Mouse (Mus musculus) ES-Bruce4 (cell line): ENCODE data around the gene Sarm1. TPM values are rescaled to one million over a fixed set of nuclear protein-coding genes. Genes with fewer than 3 reads are reported as not detected.
A peak's percentile ranks its signal among the peaks of the same experiment; 100 is the strongest.

Experiments used
- H3K27ac ChIP-seq: 2 replicates; pipeline ENCODE4 v1.5.1; 2012; ENCODE audit warnings: low read length, inconsistent platforms; ENCODE audit not compliant: insufficient read depth
- H3K27me3 ChIP-seq: 2 replicates; pipeline ENCODE4 v1.6.1; 2012; ENCODE audit warnings: mild to moderate bottlenecking, low read length, inconsistent platforms; ENCODE audit not compliant: control insufficient read depth, poor library complexity, insufficient read depth, severe bottlenecking
- H3K36me3 ChIP-seq: 2 replicates; pipeline ENCODE4 v1.6.1; 2012; ENCODE audit warnings: inconsistent platforms, mild to moderate bottlenecking, low read length, moderate library complexity; ENCODE audit not compliant: control insufficient read depth, poor library complexity, insufficient read depth, severe bottlenecking
- H3K4me1 ChIP-seq: one replicate; pipeline ENCODE4 v1.8.1; 2011; ENCODE audit warnings: low read length; ENCODE audit not compliant: control insufficient read depth, insufficient read depth
- H3K4me3 ChIP-seq: 2 replicates; pipeline ENCODE4 v1.5.1; 2011; ENCODE audit warnings: low read depth, mild to moderate bottlenecking, low read length
- H3K9ac ChIP-seq: 2 replicates; pipeline ENCODE4 v1.6.1; 2012; ENCODE audit warnings: low read depth, mild to moderate bottlenecking, inconsistent platforms; ENCODE audit not compliant: poor library complexity, severe bottlenecking
- H3K9me3 ChIP-seq: replicated peaks from 2 replicates; pipeline ENCODE4 v1.6.1; 2012; ENCODE audit warnings: mild to moderate bottlenecking, low read length, inconsistent platforms; ENCODE audit not compliant: control insufficient read depth, poor library complexity, insufficient read depth, severe bottlenecking
- CTCF ChIP-seq: IDR thresholded peaks from one replicate; pipeline ENCODE4 v1.8.1; 2011; ENCODE audit warnings: low read depth, low read length
- EP300 ChIP-seq: IDR thresholded peaks from 2 replicates; pipeline ENCODE4 v1.6.1; 2011; ENCODE audit warnings: low read depth, low read length; ENCODE audit not compliant: insufficient read depth
- POLR2A ChIP-seq: IDR thresholded peaks from one replicate; pipeline ENCODE4 v1.8.1; 2011; ENCODE audit warnings: low read length; ENCODE audit not compliant: insufficient read depth
- polyA plus RNA-seq: library from polyadenylated mRNA; stranded (reverse); fragments of >200 nt; gene quantifications from 2 replicates; pipeline ENCODE4 v1.2.4, GENCODE M21; 2011; ENCODE audit warnings: low read depth; ENCODE audit not compliant: missing spikeins, insufficient read depth, insufficient read length

The Sarm1 gene
- polyA plus RNA-seq, 1 experiment = 2.0 TPM

GRCm38 (mm10) chr11:78467932-78468331 lies 29.6 kb downstream of the Sarm1 start:
- no peak overlapping the region for H3K4me3 ChIP-seq
- H3K9me3 ChIP-seq = no peaks in the 10 kb centered on the region
- no peak overlapping the region for H3K27ac ChIP-seq
- TF ChIP-seq EP300 = no peak
- TF ChIP-seq POLR2A = no peak
- no peak for TF ChIP-seq CTCF
- H3K4me1 ChIP-seq = no peaks in the 10 kb centered on the region
- no peaks in the 10 kb centered on the region for H3K36me3 ChIP-seq
- no peaks in the 10 kb centered on the region for H3K27me3 ChIP-seq
- H3K9ac ChIP-seq = no peak overlapping the region

- Histone ChIP-seq H3K27me3 (no peaks in the 10 kb centered on the region), H3K4me3 (no peak overlapping the region), H3K36me3 (no peaks in the 10 kb centered on the region), H3K4me1 (no peaks in the 10 kb centered on the region), H3K27ac (no peak overlapping the region), H3K9ac (no peak overlapping the region), H3K9me3 (no peaks in the 10 kb centered on the region)
- no peak for TF ChIP-seq CTCF
- no peak for TF ChIP-seq POLR2A
- no peak for TF ChIP-seq EP300
Observed at GRCm38 (mm10) chr11:78467515-78467914, 30.0 kb downstream of the Sarm1 start.

- Histone ChIP-seq H3K27ac (no peak overlapping the region), H3K9me3 (no peaks in the 10 kb centered on the region), H3K4me1 (no peaks in the 10 kb centered on the region), H3K9ac (peak overlapping the region; percentile 81), H3K27me3 (no peaks in the 10 kb centered on the region), H3K4me3 (peak overlapping the region; percentile 86), H3K36me3 (no peaks in the 10 kb centered on the region)
- no peak for TF ChIP-seq CTCF
Observed at GRCm38 (mm10) chr11:78466242-78466912, 31.2 kb downstream of the Sarm1 start.

GRCm38 (mm10) chr11:78465568-78466180 lies 31.9 kb downstream of the Sarm1 start, which contains the start of gene Slc46a1:
Slc46a1 (plus strand) TSS chr11:78465697.
- no peak for TF ChIP-seq EP300
- TF ChIP-seq POLR2A = no peak
- TF ChIP-seq CTCF = no peak
- H3K36me3 ChIP-seq = no peaks in the 10 kb centered on the region
- peak within 1 kb of the TSS; percentile 86 for H3K4me3 ChIP-seq
- peak within 1 kb of the TSS; percentile 81 for H3K9ac ChIP-seq
- no peaks in the 10 kb centered on the region for H3K9me3 ChIP-seq
- no peaks in the 10 kb centered on the region for H3K27me3 ChIP-seq
- no peaks in the 10 kb centered on the region for H3K4me1 ChIP-seq
- H3K27ac ChIP-seq = peak within 1 kb of the TSS; percentile 11

- H3K9me3 ChIP-seq = no peaks in the 10 kb centered on the region
- peak overlapping the region; percentile 81; the same call in 1 of the 2 replicates for H3K9ac ChIP-seq
- H3K36me3 ChIP-seq = no peaks in the 10 kb centered on the region
- H3K4me1 ChIP-seq = no peaks in the 10 kb centered on the region
- no peak overlapping the region for H3K27ac ChIP-seq
- no peaks in the 10 kb centered on the region for H3K27me3 ChIP-seq
- peak overlapping the region; percentile 86; the same call in 1 of the 2 replicates for H3K4me3 ChIP-seq
- TF ChIP-seq POLR2A (no peak), EP300 (no peak), CTCF (no peak)
Observed at GRCm38 (mm10) chr11:78465116-78465515, 32.4 kb downstream of the Sarm1 start.
